Mouse (Mus musculus) bone marrow macrophage, adult 2 months (primary cell): ENCODE measurements around the gene Nprl3.

Experiments
- CTCF ChIP-seq: IDR thresholded peaks from 2 replicates; pipeline ENCODE4 v1.5.1; 2012; ENCODE audit warnings: low read depth, mild to moderate bottlenecking, low read length, moderate library complexity
- POLR2A ChIP-seq: IDR thresholded peaks from 2 replicates; pipeline ENCODE4 v1.6.1; 2012; ENCODE audit warnings: mild to moderate bottlenecking, low read depth, low read length, borderline replicate concordance

- no peak for TF ChIP-seq POLR2A
- TF ChIP-seq CTCF = no peak
Measured at GRCm38 (mm10) chr11:32237411-32237795, 30.1 kb downstream of the Nprl3 start.
